Mouse (Mus musculus): ENCODE data around the gene Catsper3.

DNA sequence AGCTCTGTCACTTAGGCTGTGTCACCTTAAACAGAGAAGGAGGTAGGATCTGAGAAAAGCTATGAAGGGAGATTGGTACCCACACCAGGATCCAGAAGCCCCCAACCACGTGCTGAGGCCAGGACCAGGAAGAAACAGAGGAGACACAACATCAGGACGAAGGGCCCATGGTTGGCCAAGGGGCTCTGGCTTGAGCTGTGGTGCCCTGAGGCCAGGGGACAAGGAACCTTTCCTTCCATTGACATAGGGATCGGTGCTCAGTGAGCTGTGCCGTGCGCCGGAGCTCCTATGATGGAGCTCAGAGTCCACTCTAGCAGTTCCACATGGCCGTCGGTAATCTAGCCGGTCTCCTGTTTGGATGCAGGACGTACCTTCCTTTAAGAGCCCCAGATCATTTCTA, 25.3 kb downstream of the Catsper3 start:
- TF ChIP-seq HCFC1 (IDR thresholded peaks at IDR 0.05; ENCODE audit: low read depth, low read length) (no peak), ETS1 (IDR thresholded peaks at IDR 0.05; ENCODE audit: low read depth, low read length) (no peak), CTCF (IDR thresholded peaks at IDR 0.05 in 2 of 3, conservative IDR thresholded peaks at IDR 0.05 in 1 of 3; ENCODE audit: control insufficient read depth in 1 of 3, insufficient read depth in 1 of 3, low read depth in 2 of 3, low read length in 3 of 3, poor library complexity in 1 of 3, severe bottlenecking in 1 of 3) (no peak), GATA1 (IDR thresholded peaks at IDR 0.05; ENCODE audit: low read depth, low read length) (no peak), GABPA (IDR thresholded peaks at IDR 0.05; ENCODE audit: low read depth, low read length) (no peak)

All from MEL (cell line).